In genomic region chr13:112994191-112994590, GRCm38 (mm10) we compare ENCODE assay signal across 8 mouse cellular contexts. TPM values are rescaled to one million over a fixed set of nuclear protein-coding genes. Genes with fewer than 3 reads are reported as not detected.
DNase-seq lines count a peak whose midpoint lies in the region; ATAC-seq and TF ChIP-seq lines count a peak whose summit lies in the region.

No protein-coding gene starts in this region.

- H3K9me3 ChIP-seq in liver, embryonic 13.5 days (replicated peaks): no peaks in the 10 kb centered on the region
- no peaks in the 10 kb centered on the region for H3K9me3 ChIP-seq in stomach, postnatal 0 days (ENCODE audit: control insufficient read depth, low read length)

- H3ac ChIP-seq in myocyte (ENCODE audit: control insufficient read depth, insufficient read length): no peak overlapping the region

- H3K27me3 ChIP-seq in liver, embryonic 13.5 days: peaks cover 96% of the 10 kb centered on the region
- H3K27me3 ChIP-seq in myocyte (ENCODE audit: control insufficient read depth, insufficient read depth, insufficient read length): peaks cover 26% of the 10 kb centered on the region
- H3K27me3 ChIP-seq in stomach, postnatal 0 days (ENCODE audit: control insufficient read depth, insufficient read depth, low read length): peaks cover 24% of the 10 kb centered on the region

- no peaks in the 10 kb centered on the region for H3K79me2 ChIP-seq in myocyte (ENCODE audit: control insufficient read depth, insufficient read depth)

- H3K4me2 ChIP-seq in liver, embryonic 13.5 days: peak overlapping the region; percentile 59
- H3K4me2 ChIP-seq in myocyte (ENCODE audit: low read depth): peak overlapping the region; percentile 48
- peak overlapping the region; percentile 71 for H3K4me2 ChIP-seq in stomach, postnatal 0 days (replicated peaks; ENCODE audit: low read depth)

- WGBS in liver, embryonic 13.5 days (ENCODE audit: insufficient replicate concordance): under 1% methylated on average over 25 of the region's 25 CpGs
- WGBS in stomach, postnatal 0 days: 0% methylated on average over 23 of the region's 25 CpGs

- no peak for TF ChIP-seq EP300 in stomach, postnatal 0 days (optimal IDR thresholded peaks at IDR 0.05)

- DNase-seq in left cerebral cortex, adult 18-20 months (ENCODE audit: low spot score in 2 of 2): peak; percentile 55 to 65
- DNase-seq in left cerebral cortex, adult 11 months (ENCODE audit: low spot score): no peak
- peak; percentile 43 for DNase-seq in cerebellum, adult 8-10 months
- peak; percentile 77 for DNase-seq in kidney, adult 9 months
- DNase-seq in liver, embryonic 13.5 days: no peak
- DNase-seq in stomach, postnatal 0 days (ENCODE audit: low spot score): peak; percentile 82

- no peak overlapping the region for H3K27ac ChIP-seq in liver, embryonic 13.5 days
- no peak overlapping the region for H3K27ac ChIP-seq in stomach, postnatal 0 days (replicated peaks)

- no peak for TF ChIP-seq POLR2A in myocyte (IDR thresholded peaks at IDR 0.05; ENCODE audit: insufficient read length, low read depth)

- H3K4me1 ChIP-seq in liver, embryonic 13.5 days (replicated peaks): peaks cover 16% of the 10 kb centered on the region
- peaks cover 11% of the 10 kb centered on the region; the same call in 1 of the 2 replicates for H3K4me1 ChIP-seq in stomach, postnatal 0 days (replicated peaks; ENCODE audit: control insufficient read depth, insufficient read depth)

- TF ChIP-seq CTCF in stomach, postnatal 0 days (IDR thresholded peaks at IDR 0.05; ENCODE audit: low read depth): peak; percentile 86

- H3K9ac ChIP-seq in liver, embryonic 13.5 days: no peak overlapping the region
- no peak overlapping the region for H3K9ac ChIP-seq in stomach, postnatal 0 days (ENCODE audit: low read length)

- peak overlapping the region; percentile 44 for H3K4me3 ChIP-seq in liver, embryonic 13.5 days (replicated peaks)
- H3K4me3 ChIP-seq in myocyte: no peak overlapping the region
- peak overlapping the region; percentile 41 for H3K4me3 ChIP-seq in stomach, postnatal 0 days (ENCODE audit: low read depth, low read length)

- no peaks in the 10 kb centered on the region for H3K36me3 ChIP-seq in liver, embryonic 13.5 days
- H3K36me3 ChIP-seq in myocyte (ENCODE audit: control insufficient read depth, insufficient read depth): no peaks in the 10 kb centered on the region
- no peaks in the 10 kb centered on the region for H3K36me3 ChIP-seq in stomach, postnatal 0 days (ENCODE audit: control insufficient read depth, insufficient read depth, low read length)

- ATAC-seq in granulocyte monocyte progenitor cell, adult 5-6 weeks (replicated peaks; ENCODE audit: poor library complexity, severe bottlenecking): peak; percentile 32
- ATAC-seq in liver, embryonic 13.5 days (ENCODE audit: low read depth): peak; percentile 40; the same call in 1 of the 2 replicates
- peak; percentile 74 for ATAC-seq in stomach, postnatal 0 days (ENCODE audit: low FRiP score, low TSS enrichment)

TF ChIP-seq in myocyte, 11 proteins besides CTCF, POLR2A, EP300 and RAD21:
- no peak for TF ChIP-seq MYOD1 (IDR thresholded peaks at IDR 0.05; ENCODE audit: control insufficient read depth in 1 of 3, insufficient read length in 2 of 3, low read depth in 2 of 3)
- TF ChIP-seq REST (IDR thresholded peaks at IDR 0.05; ENCODE audit: insufficient read depth, insufficient read length): no peak
- no peak for TF ChIP-seq E2F4 (IDR thresholded peaks at IDR 0.05; ENCODE audit: insufficient read depth)
- no peak for TF ChIP-seq MAX (IDR thresholded peaks at IDR 0.05; ENCODE audit: low read depth)
- no peak for TF ChIP-seq MYOG (IDR thresholded peaks at IDR 0.05; ENCODE audit: control insufficient read depth in 1 of 3, insufficient read depth in 1 of 3, insufficient read length in 2 of 3, low read depth in 2 of 3)
- TF ChIP-seq POLR2AphosphoS2 (IDR thresholded peaks at IDR 0.05; ENCODE audit: insufficient read length, low read depth): no peak

RNA-seq across cellular contexts. Expression of gene Mcidas, which starts 0.5 kb away (rescaled TPM):
- under 1 TPM; 0.30 to 0.45 TPM for total RNA-seq in left cerebral cortex, adult 18-20 months (2021)
- not detected in 2 replicates for total RNA-seq in granulocyte monocyte progenitor cell, adult 5-6 weeks (2014; fragmentation: Nextera tagmentation)
- not detected in 2 replicates for total RNA-seq in granulocyte monocyte progenitor cell, adult 5-6 weeks (2017)
- polyA plus RNA-seq in liver, embryonic 13.5 days (2015; fragmentation: Nextera tagmentation; extraction: Ambion mirVana): not detected in 2 replicates
- polyA plus RNA-seq in myocyte (2012; fragmentation: generic; extraction: Trizol): not detected
- 0.11 and 0.17 TPM in 2 replicates for polyA plus RNA-seq in stomach, postnatal 0 days (2015; fragmentation: Nextera tagmentation; extraction: Ambion mirVana)

RNA-seq across cellular contexts. Expression of gene Ccno, which starts 6.6 kb away (rescaled TPM):
- total RNA-seq in left cerebral cortex, adult 18-20 months (2021): 1 to 10 TPM; 1.4 to 1.9 TPM
- 1.7 TPM in 1 of 2 replicates, not detected in the other for total RNA-seq in granulocyte monocyte progenitor cell, adult 5-6 weeks (2014; fragmentation: Nextera tagmentation)
- total RNA-seq in granulocyte monocyte progenitor cell, adult 5-6 weeks (2017): 1.3 and 6.3 TPM in 2 replicates
- 0.15 TPM in 1 of 2 replicates, not detected in the other for polyA plus RNA-seq in liver, embryonic 13.5 days (2015; fragmentation: Nextera tagmentation; extraction: Ambion mirVana)
- polyA plus RNA-seq in myocyte (2012; fragmentation: generic; extraction: Trizol): 1.4 TPM
- polyA plus RNA-seq in stomach, postnatal 0 days (2015; fragmentation: Nextera tagmentation; extraction: Ambion mirVana): 0.21 and 0.41 TPM in 2 replicates

RNA-seq across cellular contexts. Expression of gene Cdc20b, which starts 40.7 kb away (rescaled TPM):
- total RNA-seq in left cerebral cortex, adult 18-20 months (2021): not detected
- total RNA-seq in granulocyte monocyte progenitor cell, adult 5-6 weeks (2014; fragmentation: Nextera tagmentation): not detected in 2 replicates
- total RNA-seq in granulocyte monocyte progenitor cell, adult 5-6 weeks (2017): not detected in 2 replicates
- polyA plus RNA-seq in liver, embryonic 13.5 days (2015; fragmentation: Nextera tagmentation; extraction: Ambion mirVana): not detected in 2 replicates
- polyA plus RNA-seq in myocyte (2012; fragmentation: generic; extraction: Trizol): not detected
- not detected in 2 replicates for polyA plus RNA-seq in stomach, postnatal 0 days (2015; fragmentation: Nextera tagmentation; extraction: Ambion mirVana)

RNA-seq across cellular contexts. Expression of gene Gpx8, which starts 52.0 kb away (rescaled TPM):
- total RNA-seq in left cerebral cortex, adult 18-20 months (2021): 1 to 10 TPM; 5.2 to 6.0 TPM
- total RNA-seq in granulocyte monocyte progenitor cell, adult 5-6 weeks (2014; fragmentation: Nextera tagmentation): not detected in 2 replicates
- total RNA-seq in granulocyte monocyte progenitor cell, adult 5-6 weeks (2017): not detected in 2 replicates
- 10.0 and 12.2 TPM in 2 replicates for polyA plus RNA-seq in liver, embryonic 13.5 days (2015; fragmentation: Nextera tagmentation; extraction: Ambion mirVana)
- 68.8 TPM for polyA plus RNA-seq in myocyte (2012; fragmentation: generic; extraction: Trizol)
- 96.8 and 104 TPM in 2 replicates for polyA plus RNA-seq in stomach, postnatal 0 days (2015; fragmentation: Nextera tagmentation; extraction: Ambion mirVana)

Comparison
In these comparisons a context has a peak if more than half of its experiments do, and no peak if none do; other contexts are left out.
1. DNase-seq: peak in left cerebral cortex, adult 18-20 months (2 of 2), cerebellum, adult 8-10 months (single experiment), kidney, adult 9 months (single experiment) and stomach, postnatal 0 days (single experiment); none in left cerebral cortex, adult 11 months (single experiment) and liver, embryonic 13.5 days (single experiment).
2. Peak in every context shown above with its lines, with median percentiles within 50 percentile points of each other: ATAC-seq and H3K4me2 ChIP-seq.